Mouse (Mus musculus) gastrocnemius, adult 2 months (tissue): ENCODE measurements at regions not wholly inside any gene's neighbourhood (a gene's known extent, or its start where the extent isn't known, plus 50 kb on each side); places are given as distances from the start of the nearest gene placed in this dataset.

Experiments
- DNase-seq: peaks from one replicate; pipeline ENCODE4 v3.0.0; 2022
- H3K27ac ChIP-seq: fragments of 200-600 bp; 2 replicates; pipeline ENCODE4 v1.8.1; 2022; ENCODE audit warnings: mild to moderate bottlenecking
- H3K4me3 ChIP-seq: fragments of 200-600 bp; 2 replicates; pipeline ENCODE4 v1.8.1; 2022; ENCODE audit warnings: mild to moderate bottlenecking, moderate library complexity
- CTCF ChIP-seq: fragments of 200-600 bp; IDR thresholded peaks from 2 replicates; pipeline ENCODE4 v1.8.1; 2022; ENCODE audit warnings: antibody characterized with exemption, mild to moderate bottlenecking, moderate library complexity
- intact Hi-C: fragments of 180-260 bp; cut with DNase I; formaldehyde crosslinking; loops from one replicate; pipeline ENCODE4 v1.15.1; 2025

DNA sequence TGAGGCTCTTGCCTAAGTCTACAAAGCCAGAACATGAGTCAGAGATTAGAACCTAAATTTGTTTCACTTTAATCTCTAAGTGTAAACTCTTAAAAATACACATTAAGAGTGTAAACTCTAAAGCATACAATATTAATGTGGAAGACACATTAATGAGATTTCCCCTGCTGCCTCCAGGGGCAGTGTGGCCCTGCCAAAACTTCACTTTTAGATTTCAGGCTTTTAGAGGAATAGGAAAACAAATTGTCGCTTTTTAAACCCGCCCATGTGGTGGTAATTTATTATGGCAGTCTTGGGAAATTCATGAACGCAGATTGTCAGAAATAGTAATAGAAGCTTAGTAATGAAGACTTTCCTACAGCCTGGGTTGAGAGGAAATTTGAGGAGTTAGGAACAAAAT is 549.0 kb upstream of the Lcorl start:
- H3K4me3 ChIP-seq: no peak overlapping the region
- H3K27ac ChIP-seq: no peak overlapping the region
- no peak for DNase-seq
- intact Hi-C loops: no loop called here
- TF ChIP-seq CTCF: peak; percentile 10; the same call in 1 of the 2 replicates

DNA sequence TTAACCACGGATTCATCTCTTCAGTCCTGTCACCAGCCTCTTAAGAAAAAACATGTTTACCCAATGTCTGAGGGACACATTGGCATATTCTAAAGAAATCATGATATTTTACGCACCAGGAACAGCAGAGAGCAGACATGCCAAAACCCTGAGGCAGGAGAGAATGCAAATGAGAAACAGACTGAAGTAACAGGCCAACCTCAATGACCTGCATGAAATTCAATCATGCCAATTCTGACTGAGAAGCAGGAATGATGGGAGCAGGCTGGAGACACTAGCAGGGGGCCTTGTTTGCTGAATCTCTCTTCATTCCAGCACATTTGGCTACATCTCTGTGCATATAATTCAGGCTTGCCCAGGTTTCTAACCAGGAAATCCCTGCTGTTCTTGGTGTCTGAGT is 529.2 kb upstream of the Lcorl start:
- H3K4me3 ChIP-seq: no peak overlapping the region
- no peak for DNase-seq
- no peak overlapping the region for H3K27ac ChIP-seq
- intact Hi-C loops: no loop called here
- TF ChIP-seq CTCF: no peak

GRCm38 (mm10) chr5:46367328-46367727 is 509.9 kb upstream of the Lcorl start:
- intact Hi-C loops: no loop called here
- Histone ChIP-seq H3K4me3 (no peak overlapping the region), H3K27ac (no peak overlapping the region)
- no peak for DNase-seq
- no peak for TF ChIP-seq CTCF

GRCm38 (mm10) chr5:46363661-46364060 is 506.2 kb upstream of the Lcorl start:
- no peak for TF ChIP-seq CTCF
- no peak for DNase-seq
- Histone ChIP-seq H3K4me3 (no peak overlapping the region), H3K27ac (no peak overlapping the region)
- intact Hi-C loops: no loop called here

- intact Hi-C loops: no loop called here
- no peak for DNase-seq
- TF ChIP-seq CTCF: no peak
- no peak overlapping the region for H3K4me3 ChIP-seq
- no peak overlapping the region for H3K27ac ChIP-seq
Observed at GRCm38 (mm10) chr5:46361637-46362036, 504.2 kb upstream of the Lcorl start.

DNA sequence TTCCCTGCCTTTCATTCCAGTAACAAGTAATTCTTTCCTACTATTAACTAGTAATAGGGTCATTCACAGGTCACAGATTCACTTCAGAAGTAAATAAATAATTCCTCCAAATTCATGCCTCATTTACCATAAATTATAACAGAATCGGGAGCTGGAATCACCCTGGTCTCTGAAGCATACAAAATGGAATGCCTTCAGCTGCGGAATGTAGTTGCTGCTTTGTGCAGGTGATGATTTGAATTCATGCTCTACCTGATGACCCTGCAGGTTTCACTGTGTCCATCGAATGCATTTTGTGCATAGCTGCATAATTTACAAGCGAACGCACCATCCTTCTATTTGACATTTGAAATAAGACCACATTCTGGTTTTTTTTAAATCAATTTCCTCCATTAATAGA is 491.0 kb upstream of the Lcorl start:
- no peak overlapping the region for H3K27ac ChIP-seq
- TF ChIP-seq CTCF: no peak
- intact Hi-C loops: loop anchor here (5.0 kb wide), 1 partner anchor 876 kb away; no protein-coding TSS in a partner anchor
- H3K4me3 ChIP-seq: no peak overlapping the region
- DNase-seq: no peak

DNA sequence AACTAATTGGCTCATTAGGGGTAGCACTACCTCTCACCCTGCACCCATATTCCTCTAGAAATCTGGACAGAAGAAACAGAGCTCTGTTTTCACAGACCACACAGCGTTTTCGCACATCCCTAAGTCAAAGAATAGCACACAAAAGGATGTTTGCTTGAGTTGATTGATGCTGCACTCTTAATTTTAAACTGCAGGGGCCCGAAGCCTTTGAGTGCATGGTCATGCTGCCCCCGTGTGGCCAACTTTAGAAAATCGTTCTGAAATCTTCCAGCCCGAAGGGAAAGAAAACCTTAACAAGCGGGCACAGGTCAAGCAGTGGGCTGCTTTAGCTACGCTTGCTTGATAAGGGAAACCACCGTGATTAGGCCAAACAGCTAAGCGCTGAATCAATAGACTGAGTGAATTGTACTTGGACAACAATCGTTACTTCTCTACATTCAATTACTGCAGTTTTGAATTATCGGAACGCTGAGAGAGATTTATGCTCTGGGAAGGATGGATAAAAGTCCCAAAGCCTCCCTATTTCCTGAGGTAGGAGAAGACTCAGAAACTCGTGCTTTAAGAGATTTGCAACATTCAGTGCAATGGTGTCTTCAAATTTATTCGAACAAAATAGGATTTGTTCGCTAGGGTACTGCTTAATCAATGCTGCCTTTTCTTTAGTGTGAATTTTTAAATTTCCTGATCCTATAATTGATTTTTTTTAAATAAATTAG is 490.1 kb upstream of the Lcorl start:
- peak; percentile 85 for TF ChIP-seq CTCF
- Histone ChIP-seq H3K27ac (no peak overlapping the region), H3K4me3 (no peak overlapping the region)
- peak; percentile 45 for DNase-seq
- intact Hi-C loops: loop anchor here (2.0 to 5.0 kb wide), 2 partner anchors 591 to 875 kb away; no protein-coding TSS in a partner anchor

DNA sequence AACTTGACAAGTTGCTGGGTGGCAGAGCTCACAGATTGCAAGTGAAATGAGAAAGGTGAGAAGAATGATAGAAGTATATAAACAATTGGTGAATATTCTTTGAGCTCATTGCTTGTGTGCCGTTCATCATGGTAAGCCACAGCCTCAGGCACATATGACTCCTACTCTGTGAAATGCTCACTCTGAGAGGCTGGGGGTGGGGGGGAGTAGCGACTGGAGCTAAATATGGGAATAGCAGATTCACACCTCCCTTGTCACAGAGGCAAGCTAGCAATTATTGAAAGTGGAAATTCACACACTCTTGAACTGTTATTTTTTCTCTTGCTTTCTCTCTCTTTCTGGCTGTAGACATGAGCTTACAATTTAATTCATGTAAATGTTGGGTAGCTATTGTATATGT is 481.0 kb upstream of the Lcorl start:
- H3K27ac ChIP-seq: no peak overlapping the region
- no peak for TF ChIP-seq CTCF
- DNase-seq: no peak
- intact Hi-C loops: no loop called here
- no peak overlapping the region for H3K4me3 ChIP-seq

- H3K4me3 ChIP-seq: no peak overlapping the region
- no peak for DNase-seq
- intact Hi-C loops: no loop called here
- H3K27ac ChIP-seq: no peak overlapping the region
- TF ChIP-seq CTCF: no peak
Observed at GRCm38 (mm10) chr5:46330880-46331279, 473.5 kb upstream of the Lcorl start.
